Mouse (Mus musculus): Measurements from ENCODE around the gene Cish. TPM values are rescaled to one million over a fixed set of nuclear protein-coding genes. Genes with fewer than 3 reads are reported as not detected.
A peak's percentile ranks its signal among the peaks of the same experiment; 100 is the strongest.

Gene Cish
- polyA plus RNA-seq, 1 experiment from 2014 or later: 6.1 TPM

DNA sequence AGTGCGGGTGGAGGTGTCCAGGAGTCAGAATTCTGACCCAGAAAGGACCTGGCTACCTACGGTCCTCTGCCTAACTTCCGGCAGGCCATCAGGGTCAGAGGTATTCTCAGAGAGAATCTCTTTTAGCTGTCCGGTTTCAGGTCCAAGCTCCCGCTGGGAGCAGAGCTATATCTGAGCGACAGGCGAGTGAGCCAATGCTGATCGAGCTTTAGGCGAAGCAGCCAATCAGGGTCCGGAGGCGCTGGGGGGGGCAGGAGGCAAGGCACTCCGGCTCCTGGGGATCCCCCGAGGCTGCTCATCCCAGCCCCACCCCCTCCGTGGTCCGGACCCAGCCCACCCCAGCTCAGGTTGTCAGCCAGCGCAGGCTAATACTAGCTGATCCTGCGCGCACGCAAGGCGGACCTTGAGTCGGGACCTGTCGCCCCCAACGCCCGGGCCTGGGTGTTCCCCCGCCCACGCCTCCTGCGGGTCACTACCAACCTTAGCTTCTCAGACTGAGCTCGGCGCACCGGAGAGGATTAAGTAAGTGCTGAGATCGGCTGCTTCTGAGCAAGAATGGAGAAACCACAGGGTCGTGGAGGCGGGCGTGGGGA, 44.5 kb downstream of the Cish start, which contains the start of gene 6430571L13Rik:
6430571L13Rik (plus strand) TSS at position 336 of the 593 bp plus-strand sequence.
- Histone ChIP-seq H3K36me3 (ENCODE audit: control insufficient read depth, insufficient read depth, low read length) (no peaks in the 10 kb centered on the region), H3K9ac (ENCODE audit: low read depth, low read length) (peak within 1 kb of the TSS; percentile 59), H3K4me1 (replicated peaks; ENCODE audit: control insufficient read depth, insufficient read depth, low read length) (peaks cover 11% of the 10 kb centered on the region), H3K9me3 (ENCODE audit: control insufficient read depth, low read length) (no peaks in the 10 kb centered on the region), H3K27me3 (replicated peaks; ENCODE audit: control insufficient read depth, insufficient read depth, low read length) (peaks cover 10% of the 10 kb centered on the region), H3K4me3 (ENCODE audit: low read depth, low read length) (peak within 1 kb of the TSS; percentile 62), H3K4me2 (peak within 1 kb of the TSS; percentile 97), H3K27ac (ENCODE audit: low read depth, low read length) (no peak within 1 kb of the TSS)
- 1% methylated on average over 34 of the region's 34 CpGs for WGBS
- peak; percentile 89 for ATAC-seq (replicated peaks; ENCODE audit: low FRiP score)
- DNase-seq (ENCODE audit: low spot score): peak; percentile 89

GRCm38 (mm10) chr9:107340911-107341645, 45.3 kb downstream of the Cish start:
- Histone ChIP-seq H3K27ac (ENCODE audit: low read depth, low read length) (no peak overlapping the region), H3K9me3 (ENCODE audit: control insufficient read depth, low read length) (no peaks in the 10 kb centered on the region), H3K4me3 (ENCODE audit: low read depth, low read length) (peak overlapping the region; percentile 62), H3K9ac (ENCODE audit: low read depth, low read length) (peak overlapping the region; percentile 59), H3K4me1 (replicated peaks; ENCODE audit: control insufficient read depth, insufficient read depth, low read length) (peaks cover 11% of the 10 kb centered on the region), H3K27me3 (replicated peaks; ENCODE audit: control insufficient read depth, insufficient read depth, low read length) (peaks cover 10% of the 10 kb centered on the region), H3K36me3 (ENCODE audit: control insufficient read depth, insufficient read depth, low read length) (no peaks in the 10 kb centered on the region), H3K4me2 (peak overlapping the region; percentile 97)
- ATAC-seq (replicated peaks; ENCODE audit: low FRiP score) (no peak), DNase-seq (ENCODE audit: low spot score) (no peak)
- WGBS: 54% methylated on average over 12 of the region's 12 CpGs

- DNase-seq (ENCODE audit: low spot score) (no peak), ATAC-seq (replicated peaks; ENCODE audit: low FRiP score) (no peak)
- Histone ChIP-seq H3K4me3 (ENCODE audit: low read depth, low read length) (no peak overlapping the region), H3K9ac (ENCODE audit: low read depth, low read length) (no peak overlapping the region), H3K4me2 (no peak overlapping the region), H3K27me3 (replicated peaks; ENCODE audit: control insufficient read depth, insufficient read depth, low read length) (peaks cover 10% of the 10 kb centered on the region), H3K4me1 (replicated peaks; ENCODE audit: control insufficient read depth, insufficient read depth, low read length) (peaks cover 11% of the 10 kb centered on the region), H3K36me3 (ENCODE audit: control insufficient read depth, insufficient read depth, low read length) (no peaks in the 10 kb centered on the region), H3K9me3 (ENCODE audit: control insufficient read depth, low read length) (no peaks in the 10 kb centered on the region), H3K27ac (ENCODE audit: low read depth, low read length) (no peak overlapping the region)
- WGBS: 81% methylated on average over 11 of the region's 11 CpGs
Measured at GRCm38 (mm10) chr9:107342201-107342709, 46.4 kb downstream of the Cish start.

GRCm38 (mm10) chr9:107343146-107343943, 47.5 kb downstream of the Cish start:
- Histone ChIP-seq H3K9ac (ENCODE audit: low read depth, low read length) (no peak overlapping the region), H3K36me3 (ENCODE audit: control insufficient read depth, insufficient read depth, low read length) (no peaks in the 10 kb centered on the region), H3K4me3 (ENCODE audit: low read depth, low read length) (no peak overlapping the region), H3K9me3 (ENCODE audit: control insufficient read depth, low read length) (no peaks in the 10 kb centered on the region), H3K27me3 (replicated peaks; ENCODE audit: control insufficient read depth, insufficient read depth, low read length) (peaks cover 10% of the 10 kb centered on the region), H3K4me2 (no peak overlapping the region), H3K4me1 (replicated peaks; ENCODE audit: control insufficient read depth, insufficient read depth, low read length) (peaks cover 9% of the 10 kb centered on the region), H3K27ac (ENCODE audit: low read depth, low read length) (no peak overlapping the region)
- 66% methylated on average over 8 of the region's 8 CpGs for WGBS
- DNase-seq (ENCODE audit: low spot score) (no peak), ATAC-seq (replicated peaks; ENCODE audit: low FRiP score) (no peak)

GRCm38 (mm10) chr9:107344027-107344426, 48.2 kb downstream of the Cish start:
- H3K9ac ChIP-seq (ENCODE audit: low read depth, low read length): no peak overlapping the region
- WGBS: 61% methylated on average over 6 of the region's 6 CpGs
- no peaks in the 10 kb centered on the region for H3K9me3 ChIP-seq (ENCODE audit: control insufficient read depth, low read length)
- H3K4me1 ChIP-seq (replicated peaks; ENCODE audit: control insufficient read depth, insufficient read depth, low read length): peaks cover 3% of the 10 kb centered on the region; the same call in 1 of the 2 replicates
- H3K36me3 ChIP-seq (ENCODE audit: control insufficient read depth, insufficient read depth, low read length): no peaks in the 10 kb centered on the region
- no peak overlapping the region for H3K4me3 ChIP-seq (ENCODE audit: low read depth, low read length)
- peaks cover 13% of the 10 kb centered on the region for H3K27me3 ChIP-seq (replicated peaks; ENCODE audit: control insufficient read depth, insufficient read depth, low read length)
- no peak overlapping the region for H3K27ac ChIP-seq (ENCODE audit: low read depth, low read length)
- no peak overlapping the region for H3K4me2 ChIP-seq
- no peak for ATAC-seq (replicated peaks; ENCODE audit: low FRiP score)
- no peak for DNase-seq (ENCODE audit: low spot score)

- 0 out of 2 replicates have a peak, but pooled peaks cover under 1% of the 10 kb centered on the region for H3K4me1 ChIP-seq (replicated peaks; ENCODE audit: control insufficient read depth, insufficient read depth, low read length)
- no peak overlapping the region for H3K4me2 ChIP-seq
- H3K9ac ChIP-seq (ENCODE audit: low read depth, low read length): no peak overlapping the region
- no peaks in the 10 kb centered on the region for H3K36me3 ChIP-seq (ENCODE audit: control insufficient read depth, insufficient read depth, low read length)
- no peak for ATAC-seq (replicated peaks; ENCODE audit: low FRiP score)
- H3K9me3 ChIP-seq (ENCODE audit: control insufficient read depth, low read length): no peaks in the 10 kb centered on the region
- peaks cover 11% of the 10 kb centered on the region for H3K27me3 ChIP-seq (replicated peaks; ENCODE audit: control insufficient read depth, insufficient read depth, low read length)
- no peak overlapping the region for H3K4me3 ChIP-seq (ENCODE audit: low read depth, low read length)
- H3K27ac ChIP-seq (ENCODE audit: low read depth, low read length): no peak overlapping the region
- WGBS: 79% methylated on average over 8 of the region's 8 CpGs
- DNase-seq (ENCODE audit: low spot score): no peak
Measured at GRCm38 (mm10) chr9:107346081-107346480, 50.3 kb downstream of the Cish start.

GRCm38 (mm10) chr9:107347586-107348183, 51.9 kb downstream of the Cish start:
- no peak overlapping the region for H3K4me3 ChIP-seq (ENCODE audit: low read depth, low read length)
- H3K9me3 ChIP-seq (ENCODE audit: control insufficient read depth, low read length): no peaks in the 10 kb centered on the region
- H3K27ac ChIP-seq (ENCODE audit: low read depth, low read length): no peak overlapping the region
- no peak overlapping the region for H3K4me2 ChIP-seq
- no peak overlapping the region for H3K9ac ChIP-seq (ENCODE audit: low read depth, low read length)
- no peaks in the 10 kb centered on the region for H3K4me1 ChIP-seq (replicated peaks; ENCODE audit: control insufficient read depth, insufficient read depth, low read length)
- H3K36me3 ChIP-seq (ENCODE audit: control insufficient read depth, insufficient read depth, low read length): no peaks in the 10 kb centered on the region
- 63% methylated on average over 9 of the region's 9 CpGs for WGBS
- ATAC-seq (replicated peaks; ENCODE audit: low FRiP score) (no peak), DNase-seq (ENCODE audit: low spot score) (no peak)
- peaks cover 15% of the 10 kb centered on the region for H3K27me3 ChIP-seq (replicated peaks; ENCODE audit: control insufficient read depth, insufficient read depth, low read length)

- H3K27ac ChIP-seq (ENCODE audit: low read depth, low read length): no peak overlapping the region
- WGBS: 52% methylated on average over 7 of the region's 7 CpGs
Measured at GRCm38 (mm10) chr9:107349321-107349720, 53.5 kb downstream of the Cish start.

More at GRCm38 (mm10) chr9:107349321-107349720, 53.5 kb downstream of the Cish start:
- Histone ChIP-seq H3K27me3 (replicated peaks; ENCODE audit: control insufficient read depth, insufficient read depth, low read length) (peaks cover 10% of the 10 kb centered on the region), H3K4me1 (replicated peaks; ENCODE audit: control insufficient read depth, insufficient read depth, low read length) (no peaks in the 10 kb centered on the region), H3K4me2 (no peak overlapping the region), H3K4me3 (ENCODE audit: low read depth, low read length) (no peak overlapping the region), H3K36me3 (ENCODE audit: control insufficient read depth, insufficient read depth, low read length) (no peaks in the 10 kb centered on the region), H3K9ac (ENCODE audit: low read depth, low read length) (no peak overlapping the region), H3K9me3 (ENCODE audit: control insufficient read depth, low read length) (no peaks in the 10 kb centered on the region)
- no peak for DNase-seq (ENCODE audit: low spot score)
- ATAC-seq (replicated peaks; ENCODE audit: low FRiP score): no peak

Measured in liver, embryonic 11.5 days (tissue).